Mouse (Mus musculus) testis, adult 2 months (tissue): ENCODE results near the gene Abcc2.

Experiments used
- CTCF ChIP-seq: fragments of 200-500 bp; IDR thresholded peaks from 2 replicates; pipeline ENCODE4 v1.5.1; 2012; ENCODE audit warnings: low read depth, mild to moderate bottlenecking, inconsistent platforms, low read length, moderate library complexity; ENCODE audit not compliant: control insufficient read depth, insufficient read depth, insufficient replicate concordance
- POLR2A ChIP-seq: fragments of 200-500 bp; IDR thresholded peaks from 2 replicates; pipeline ENCODE4 v1.6.1; 2012; ENCODE audit warnings: low read depth, mild to moderate bottlenecking, inconsistent platforms, low read length, moderate library complexity; ENCODE audit not compliant: control insufficient read depth

GRCm38 (mm10) chr19:43878111-43879092 lies 96.4 kb downstream of the Abcc2 start:
- TF ChIP-seq POLR2A = no peak
- no peak for TF ChIP-seq CTCF
